Mouse (Mus musculus) liver (tissue): Measurements from ENCODE around the gene Hunk.
A peak's percentile ranks its signal among the peaks of the same experiment; 100 is the strongest.

ENCODE experiments used
- DNase-seq: peaks from one replicate; pipeline ENCODE4 v3.0.0-alpha.2; 2020; ENCODE audit warnings: mixed read lengths

The Hunk gene

GRCm38 (mm10) chr16:90385688-90386513 lies at the start of gene Hunk:
Gene Hunk, plus strand, starts transcription at chr16:90386013.
- DNase-seq = peak; percentile 58

GRCm38 (mm10) chr16:90339026-90339425 lies 46.8 kb upstream of the Hunk start:
- no peak for DNase-seq

GRCm38 (mm10) chr16:90341086-90341485 lies 44.7 kb upstream of the Hunk start:
- DNase-seq = no peak

DNA sequence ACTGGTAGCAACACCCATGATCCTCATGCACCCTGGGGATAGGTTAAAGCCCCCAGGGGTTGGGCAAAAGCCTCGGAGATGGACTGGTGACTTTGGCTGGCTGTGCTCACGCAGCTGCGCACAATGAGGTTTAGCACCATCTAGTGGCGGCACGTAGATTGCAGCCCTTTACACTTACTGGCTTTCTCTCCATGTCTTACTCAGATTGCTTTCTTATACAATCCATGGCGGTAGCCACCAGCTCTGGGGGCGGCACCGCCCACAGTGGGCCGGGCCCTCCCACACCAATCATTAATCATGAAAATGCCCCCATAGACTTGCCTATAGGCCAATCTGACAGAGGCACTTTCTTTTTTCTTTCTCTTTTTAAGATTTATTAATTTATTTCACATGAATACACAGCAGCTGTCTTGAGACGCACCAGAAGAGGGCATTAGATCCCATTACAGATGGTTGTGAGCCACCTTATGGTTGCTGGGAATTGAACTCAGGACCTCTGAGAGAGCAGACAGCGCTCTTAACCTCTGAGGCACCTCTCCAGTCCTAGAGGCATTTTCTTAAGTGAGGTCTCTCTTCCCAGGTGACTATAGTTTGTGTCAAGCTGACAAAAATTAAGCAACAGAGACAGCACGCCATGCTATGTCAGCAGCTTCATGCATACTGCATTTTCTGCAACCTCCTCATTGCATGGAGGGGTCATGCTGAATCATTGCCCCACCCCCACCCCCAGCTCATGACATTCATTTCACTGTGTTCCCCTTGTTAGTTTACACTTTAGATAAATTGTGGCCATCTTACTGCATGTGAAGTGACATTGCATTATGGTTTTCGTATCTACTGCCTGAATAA lies 35.9 kb upstream of the Hunk start:
- DNase-seq = peak; percentile 64

- DNase-seq = no peak
Observed at GRCm38 (mm10) chr16:90351726-90352125, 34.1 kb upstream of the Hunk start.

- DNase-seq = no peak
Observed at GRCm38 (mm10) chr16:90352691-90353090, 33.1 kb upstream of the Hunk start.

DNA sequence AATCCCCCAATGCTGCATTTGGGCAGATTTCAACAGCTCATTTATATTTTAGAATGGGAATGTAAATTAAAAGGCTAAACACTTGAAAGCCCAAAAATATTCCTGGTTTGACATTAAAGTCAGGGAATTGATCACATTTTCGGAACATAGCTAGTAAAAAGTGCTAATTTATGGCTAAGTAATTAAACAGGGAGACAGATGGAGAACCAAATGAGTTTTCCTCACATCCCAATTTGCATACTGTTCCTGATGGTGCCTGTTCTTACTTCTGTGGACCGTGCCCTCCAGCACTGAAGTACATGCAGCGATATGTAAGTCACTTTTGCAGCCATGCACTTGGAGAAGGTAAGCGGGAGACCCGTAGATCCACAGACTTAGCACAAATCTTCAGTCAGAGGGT lies 32.7 kb upstream of the Hunk start:
- no peak for DNase-seq

GRCm38 (mm10) chr16:90359329-90359728 lies 26.5 kb upstream of the Hunk start:
- no peak for DNase-seq

- DNase-seq = no peak
Observed at GRCm38 (mm10) chr16:90359750-90360149, 26.1 kb upstream of the Hunk start.

DNA sequence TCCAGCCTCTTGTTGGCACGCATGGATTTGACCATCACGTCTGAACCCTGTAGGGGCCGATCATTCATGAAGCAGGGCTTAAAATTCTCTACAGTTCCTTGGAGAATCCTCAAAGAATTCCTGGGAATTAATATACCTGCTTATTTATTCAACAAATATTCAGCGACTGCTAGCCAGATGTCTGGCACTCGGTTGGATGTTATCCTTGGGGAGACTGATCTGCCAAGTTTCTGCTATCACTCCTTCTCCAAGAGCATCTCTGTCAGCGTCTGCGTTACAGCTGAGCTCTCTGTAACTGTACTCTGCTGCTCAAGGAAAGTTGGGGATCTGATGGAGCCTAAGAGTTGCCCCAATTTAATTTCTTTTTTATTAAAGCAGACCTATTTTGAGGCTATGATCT lies 25.5 kb upstream of the Hunk start:
- no peak for DNase-seq

DNA sequence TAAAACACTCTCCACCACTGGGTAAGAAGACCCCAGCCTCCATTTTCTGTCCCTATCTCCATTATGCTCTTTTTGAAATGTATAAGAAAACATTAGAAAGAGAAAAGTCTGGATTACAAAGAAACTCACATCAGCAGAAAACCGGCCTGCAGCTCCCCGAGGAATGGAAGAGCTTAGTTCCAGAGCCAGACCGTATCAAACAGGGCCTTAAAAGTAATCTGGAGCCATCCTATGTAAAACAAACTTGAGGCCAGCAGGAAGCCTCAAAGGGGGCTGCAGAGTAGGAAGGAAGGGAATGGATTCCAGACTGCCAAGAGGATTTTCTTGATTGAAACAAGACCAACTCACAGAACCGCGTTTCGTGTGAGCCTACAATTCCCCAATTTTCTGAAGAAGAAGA lies 22.9 kb upstream of the Hunk start:
- no peak for DNase-seq

- DNase-seq = peak; percentile 75
Observed at GRCm38 (mm10) chr16:90379897-90380296, 5.9 kb upstream of the Hunk start.

DNA sequence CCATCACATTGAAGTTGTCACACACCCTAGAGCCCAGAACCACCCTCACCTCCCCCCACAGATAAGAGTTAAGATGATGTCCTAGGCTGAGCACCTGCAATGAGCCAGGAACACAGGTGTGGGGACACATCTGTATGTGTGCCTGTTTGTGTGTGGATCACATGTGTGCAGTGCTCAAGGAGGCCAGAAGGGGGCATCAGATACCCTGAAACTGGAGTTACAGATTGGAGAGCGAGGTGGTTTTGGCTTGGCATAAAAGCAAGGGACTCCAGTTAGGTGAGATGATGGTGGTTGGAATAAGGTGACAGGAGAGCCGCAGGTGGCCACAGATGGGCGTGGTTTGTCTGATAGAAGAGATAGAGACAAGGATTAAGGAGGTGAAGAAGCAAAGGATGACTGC lies 4.2 kb upstream of the Hunk start:
- DNase-seq = no peak

GRCm38 (mm10) chr16:90382701-90383280 lies 3.0 kb upstream of the Hunk start:
- no peak for DNase-seq

DNA sequence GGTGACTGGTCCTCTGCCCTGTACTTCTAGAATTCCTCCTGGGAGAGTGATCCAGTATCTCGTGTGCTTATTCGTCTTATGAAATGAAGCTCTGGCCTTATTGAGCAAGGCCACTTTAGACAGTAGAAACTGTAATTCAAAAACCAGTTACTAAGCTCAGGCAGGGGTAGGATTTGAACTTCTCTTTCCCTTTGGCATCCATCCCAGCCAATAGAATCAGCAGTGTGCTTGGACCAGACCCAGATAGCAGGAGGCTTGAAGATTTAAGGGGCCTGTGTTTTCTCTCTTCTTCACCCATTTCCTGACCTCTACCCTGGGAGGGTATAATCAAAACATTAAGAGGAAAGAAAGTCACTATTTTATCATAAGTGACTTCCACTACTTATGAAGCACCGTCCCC lies 1.8 kb upstream of the Hunk start:
- no peak for DNase-seq

- no peak for DNase-seq
Observed at GRCm38 (mm10) chr16:90384846-90385245, 967 bp upstream of the Hunk start.

GRCm38 (mm10) chr16:90385326-90385687 lies 506 bp upstream of the Hunk start:
- DNase-seq = no peak

GRCm38 (mm10) chr16:90386514-90387160 lies 824 bp downstream of the Hunk start:
- peak; percentile 50 for DNase-seq

DNA sequence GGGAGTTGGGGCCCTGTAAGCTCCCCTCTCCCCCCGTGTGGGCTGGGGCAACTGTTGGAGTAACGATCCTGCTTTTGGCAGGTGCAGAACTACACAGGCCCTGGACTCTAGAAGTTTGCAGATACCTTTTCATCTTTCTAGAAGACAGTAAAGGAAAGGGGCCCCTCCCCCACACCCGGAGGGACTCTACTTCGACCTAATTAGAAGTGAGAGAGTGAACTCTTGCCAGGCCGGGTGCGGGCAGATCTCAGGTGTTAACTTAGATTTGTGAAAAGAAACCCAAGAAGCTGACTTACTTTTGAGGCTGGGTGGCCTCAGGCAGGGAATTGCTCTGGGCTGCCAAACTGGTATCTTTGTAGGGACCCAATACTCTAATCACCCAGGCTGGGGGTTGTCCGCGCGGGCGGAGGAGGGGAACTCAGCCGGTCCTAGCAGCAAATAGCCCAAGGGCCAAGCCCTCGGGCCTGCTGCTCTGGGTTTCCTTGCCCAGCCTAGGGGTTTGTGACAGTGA lies 1.4 kb downstream of the Hunk start:
- peak; percentile 21 for DNase-seq

- no peak for DNase-seq
Observed at GRCm38 (mm10) chr16:90387961-90388360, 2.1 kb downstream of the Hunk start.

GRCm38 (mm10) chr16:90389103-90389750 lies 3.4 kb downstream of the Hunk start:
- DNase-seq = no peak

DNA sequence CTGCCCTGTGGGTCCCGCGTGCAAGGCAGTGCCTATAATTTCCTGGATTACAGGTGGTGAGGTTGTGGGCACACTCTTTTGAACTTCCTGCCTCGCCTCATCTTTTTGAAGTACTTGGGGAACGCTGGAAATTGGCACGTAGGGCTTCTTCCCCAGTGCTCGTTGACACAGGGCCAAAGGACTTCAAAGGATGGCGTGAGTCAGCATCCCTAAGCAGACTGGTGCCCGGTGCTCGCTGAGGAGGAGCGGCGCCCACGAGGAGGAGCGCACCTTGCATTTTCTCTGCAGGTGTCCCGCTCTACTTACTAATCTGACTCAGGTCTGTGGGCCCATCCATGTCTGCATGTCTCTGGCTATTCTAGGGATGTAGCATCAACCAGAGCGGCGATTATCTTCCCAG lies 4.9 kb downstream of the Hunk start:
- no peak for DNase-seq
